Mouse (Mus musculus): ENCODE measurements around the gene 3425401B19Rik.

GRCm38 (mm10) chr14:32709861-32710260, 24.8 kb upstream of the 3425401B19Rik start:
- TF ChIP-seq CTCF (IDR thresholded peaks at IDR 0.05; ENCODE audit: extremely low read depth, insufficient read depth, low read length) (no peak), POLR2A (IDR thresholded peaks at IDR 0.05; ENCODE audit: extremely low read depth, insufficient read depth, low read length) (no peak)
